Mouse (Mus musculus): Measurements from ENCODE around the gene Fam20a.

DNA sequence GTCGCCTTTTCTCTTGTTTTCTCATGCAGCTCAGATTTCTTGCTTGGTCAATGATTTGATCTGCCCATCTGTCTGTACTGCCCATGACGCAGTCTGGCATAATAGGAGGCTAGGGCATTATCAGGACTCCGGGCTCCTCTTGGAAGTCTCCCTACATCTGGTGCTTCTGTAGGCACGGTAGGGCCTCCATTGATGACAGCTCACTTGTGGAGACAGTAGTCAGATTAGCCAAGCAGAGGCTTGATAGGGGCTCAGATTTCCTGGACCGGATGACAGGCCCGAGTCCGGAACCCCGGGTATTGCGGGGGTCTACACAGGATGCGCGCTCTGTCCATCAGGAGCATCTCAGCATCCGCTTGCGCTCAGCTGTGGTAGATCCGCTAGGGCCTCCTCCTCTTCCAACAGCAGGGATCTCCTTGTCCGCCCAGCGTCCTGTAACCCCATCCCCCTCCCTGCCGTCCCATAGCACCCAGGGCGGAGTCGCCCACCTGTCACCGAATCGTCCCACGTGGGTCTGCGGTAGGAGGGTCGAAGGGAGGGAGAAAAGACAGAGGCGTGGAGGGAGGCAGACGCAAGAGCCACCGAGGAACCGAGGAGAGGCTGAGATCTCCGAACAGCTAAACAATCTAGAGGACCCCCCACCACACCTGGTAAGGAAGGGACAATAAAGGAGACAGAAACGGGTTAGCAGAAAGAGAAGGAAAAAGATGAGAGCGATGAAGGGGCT is 71.9 kb downstream of the Fam20a start:
- TF ChIP-seq CTCF (IDR thresholded peaks at IDR 0.05; ENCODE audit: low read depth) (no peak), EP300 (IDR thresholded peaks at IDR 0.05; ENCODE audit: low read depth) (no peak)

Measured in liver, embryonic 14.5 days (tissue).